Mouse (Mus musculus): ENCODE data around the gene Baiap2. TPM values are rescaled to one million over a fixed set of nuclear protein-coding genes. Genes with fewer than 3 reads are reported as not detected.

The Baiap2 gene
- total RNA-seq, 1 experiment from 2014 or later, result 10.6 TPM

- no peak for ATAC-seq (replicated peaks in 1 of 2; ENCODE audit: insufficient read depth in 1 of 2, low FRiP score in 2 of 2, low TSS enrichment in 1 of 2, low read depth in 1 of 2, poor library complexity in 2 of 2, severe bottlenecking in 2 of 2)
Observed at GRCm38 (mm10) chr11:119937772-119938502, 4.6 kb upstream of the Baiap2 start.

GRCm38 (mm10) chr11:119939073-119939710 is 3.4 kb upstream of the Baiap2 start:
- no peak for ATAC-seq (replicated peaks in 1 of 2; ENCODE audit: insufficient read depth in 1 of 2, low FRiP score in 2 of 2, low TSS enrichment in 1 of 2, low read depth in 1 of 2, poor library complexity in 2 of 2, severe bottlenecking in 2 of 2)

- no peak for ATAC-seq (replicated peaks in 1 of 2; ENCODE audit: insufficient read depth in 1 of 2, low FRiP score in 2 of 2, low TSS enrichment in 1 of 2, low read depth in 1 of 2, poor library complexity in 2 of 2, severe bottlenecking in 2 of 2)
Observed at GRCm38 (mm10) chr11:119939711-119940106, 2.9 kb upstream of the Baiap2 start.

GRCm38 (mm10) chr11:119940142-119940541 is 2.4 kb upstream of the Baiap2 start:
- no peak for ATAC-seq (replicated peaks in 1 of 2; ENCODE audit: insufficient read depth in 1 of 2, low FRiP score in 2 of 2, low TSS enrichment in 1 of 2, low read depth in 1 of 2, poor library complexity in 2 of 2, severe bottlenecking in 2 of 2)

- ATAC-seq (replicated peaks in 1 of 2; ENCODE audit: insufficient read depth in 1 of 2, low FRiP score in 2 of 2, low TSS enrichment in 1 of 2, low read depth in 1 of 2, poor library complexity in 2 of 2, severe bottlenecking in 2 of 2), result no peak
Observed at GRCm38 (mm10) chr11:119941794-119942193, 769 bp upstream of the Baiap2 start.

GRCm38 (mm10) chr11:119942201-119942726 is 299 bp upstream of the Baiap2 start:
- 0 out of 4 replicates have a peak, but pooled peaks of 1 of the 2 experiments have one; percentile 0 for ATAC-seq (replicated peaks in 1 of 2; ENCODE audit: insufficient read depth in 1 of 2, low FRiP score in 2 of 2, low TSS enrichment in 1 of 2, low read depth in 1 of 2, poor library complexity in 2 of 2, severe bottlenecking in 2 of 2)

- ATAC-seq (replicated peaks in 1 of 2; ENCODE audit: insufficient read depth in 1 of 2, low FRiP score in 2 of 2, low TSS enrichment in 1 of 2, low read depth in 1 of 2, poor library complexity in 2 of 2, severe bottlenecking in 2 of 2), result 0 out of 4 replicates have a peak, but pooled peaks of 1 of the 2 experiments have one; percentile 4
Observed at GRCm38 (mm10) chr11:119943428-119943988, 945 bp downstream of the Baiap2 start.

- ATAC-seq (replicated peaks in 1 of 2; ENCODE audit: insufficient read depth in 1 of 2, low FRiP score in 2 of 2, low TSS enrichment in 1 of 2, low read depth in 1 of 2, poor library complexity in 2 of 2, severe bottlenecking in 2 of 2), result no peak
Observed at GRCm38 (mm10) chr11:119945343-119945742, 2.8 kb downstream of the Baiap2 start.

- ATAC-seq (replicated peaks in 1 of 2; ENCODE audit: insufficient read depth in 1 of 2, low FRiP score in 2 of 2, low TSS enrichment in 1 of 2, low read depth in 1 of 2, poor library complexity in 2 of 2, severe bottlenecking in 2 of 2), result no peak
Observed at GRCm38 (mm10) chr11:119947426-119947825, 4.9 kb downstream of the Baiap2 start.

GRCm38 (mm10) chr11:119947897-119948296 is 5.3 kb downstream of the Baiap2 start:
- ATAC-seq (replicated peaks in 1 of 2; ENCODE audit: insufficient read depth in 1 of 2, low FRiP score in 2 of 2, low TSS enrichment in 1 of 2, low read depth in 1 of 2, poor library complexity in 2 of 2, severe bottlenecking in 2 of 2), result no peak

- no peak for ATAC-seq (replicated peaks in 1 of 2; ENCODE audit: insufficient read depth in 1 of 2, low FRiP score in 2 of 2, low TSS enrichment in 1 of 2, low read depth in 1 of 2, poor library complexity in 2 of 2, severe bottlenecking in 2 of 2)
Observed at GRCm38 (mm10) chr11:119948305-119948704, 5.7 kb downstream of the Baiap2 start.

- ATAC-seq (replicated peaks in 1 of 2; ENCODE audit: insufficient read depth in 1 of 2, low FRiP score in 2 of 2, low TSS enrichment in 1 of 2, low read depth in 1 of 2, poor library complexity in 2 of 2, severe bottlenecking in 2 of 2), result no peak
Observed at GRCm38 (mm10) chr11:119948803-119949202, 6.2 kb downstream of the Baiap2 start.

- no peak for ATAC-seq (replicated peaks in 1 of 2; ENCODE audit: insufficient read depth in 1 of 2, low FRiP score in 2 of 2, low TSS enrichment in 1 of 2, low read depth in 1 of 2, poor library complexity in 2 of 2, severe bottlenecking in 2 of 2)
Observed at GRCm38 (mm10) chr11:119950535-119950934, 8.0 kb downstream of the Baiap2 start.

- ATAC-seq (replicated peaks in 1 of 2; ENCODE audit: insufficient read depth in 1 of 2, low FRiP score in 2 of 2, low TSS enrichment in 1 of 2, low read depth in 1 of 2, poor library complexity in 2 of 2, severe bottlenecking in 2 of 2), result no peak
Observed at GRCm38 (mm10) chr11:119951326-119951725, 8.8 kb downstream of the Baiap2 start.

GRCm38 (mm10) chr11:119952429-119953224 is 10.1 kb downstream of the Baiap2 start:
- no peak for ATAC-seq (replicated peaks in 1 of 2; ENCODE audit: insufficient read depth in 1 of 2, low FRiP score in 2 of 2, low TSS enrichment in 1 of 2, low read depth in 1 of 2, poor library complexity in 2 of 2, severe bottlenecking in 2 of 2)

GRCm38 (mm10) chr11:119954233-119954632 is 11.7 kb downstream of the Baiap2 start:
- no peak; a peak in 1 of 4 replicates for ATAC-seq (replicated peaks in 1 of 2; ENCODE audit: insufficient read depth in 1 of 2, low FRiP score in 2 of 2, low TSS enrichment in 1 of 2, low read depth in 1 of 2, poor library complexity in 2 of 2, severe bottlenecking in 2 of 2)

GRCm38 (mm10) chr11:119954749-119955337 is 12.3 kb downstream of the Baiap2 start:
- ATAC-seq (replicated peaks in 1 of 2; ENCODE audit: insufficient read depth in 1 of 2, low FRiP score in 2 of 2, low TSS enrichment in 1 of 2, low read depth in 1 of 2, poor library complexity in 2 of 2, severe bottlenecking in 2 of 2), result peak; percentile 65 to 71; a peak in 3 of 4 replicates

All from hematopoietic stem cell, adult 5-6 weeks (primary cell).